Mouse (Mus musculus) myocyte (in vitro differentiated cells): ENCODE results near the gene Hoxa6.

Experiments
- CEBPB ChIP-seq: IDR thresholded peaks from 2 replicates; pipeline ENCODE4 v1.6.1; 2011; ENCODE audit warnings: mild to moderate bottlenecking, moderate library complexity; ENCODE audit not compliant: poor library complexity, insufficient read depth, severe bottlenecking
- E2F4 ChIP-seq: IDR thresholded peaks from one replicate; pipeline ENCODE4 v1.6.1; 2011; ENCODE audit warnings: mild to moderate bottlenecking, control low read depth, moderate library complexity; ENCODE audit not compliant: insufficient read depth
- MAX ChIP-seq: IDR thresholded peaks from one replicate; pipeline ENCODE4 v1.6.1; 2011; ENCODE audit warnings: low read depth, mild to moderate bottlenecking, control low read depth
- POLR2A ChIP-seq: IDR thresholded peaks from one replicate; pipeline ENCODE4 v1.6.1; 2011; ENCODE audit warnings: low read depth, mild to moderate bottlenecking, control low read depth, moderate library complexity; ENCODE audit not compliant: insufficient read length
- SRF ChIP-seq: IDR thresholded peaks from one replicate; pipeline ENCODE4 v1.6.1; 2011; ENCODE audit warnings: low read depth; ENCODE audit not compliant: control insufficient read depth, insufficient read length
- TCF12 ChIP-seq: IDR thresholded peaks from one replicate; pipeline ENCODE4 v1.6.1; 2011; ENCODE audit warnings: mild to moderate bottlenecking, control low read depth; ENCODE audit not compliant: poor library complexity, insufficient read depth, severe bottlenecking
- TCF3 ChIP-seq: IDR thresholded peaks from one replicate; pipeline ENCODE4 v1.6.1; 2011; ENCODE audit warnings: low read depth, control low read depth; ENCODE audit not compliant: insufficient read length
- USF1 ChIP-seq: IDR thresholded peaks from one replicate; pipeline ENCODE4 v1.6.1; 2011; ENCODE audit warnings: low read depth, mild to moderate bottlenecking, control low read depth, moderate library complexity

DNA sequence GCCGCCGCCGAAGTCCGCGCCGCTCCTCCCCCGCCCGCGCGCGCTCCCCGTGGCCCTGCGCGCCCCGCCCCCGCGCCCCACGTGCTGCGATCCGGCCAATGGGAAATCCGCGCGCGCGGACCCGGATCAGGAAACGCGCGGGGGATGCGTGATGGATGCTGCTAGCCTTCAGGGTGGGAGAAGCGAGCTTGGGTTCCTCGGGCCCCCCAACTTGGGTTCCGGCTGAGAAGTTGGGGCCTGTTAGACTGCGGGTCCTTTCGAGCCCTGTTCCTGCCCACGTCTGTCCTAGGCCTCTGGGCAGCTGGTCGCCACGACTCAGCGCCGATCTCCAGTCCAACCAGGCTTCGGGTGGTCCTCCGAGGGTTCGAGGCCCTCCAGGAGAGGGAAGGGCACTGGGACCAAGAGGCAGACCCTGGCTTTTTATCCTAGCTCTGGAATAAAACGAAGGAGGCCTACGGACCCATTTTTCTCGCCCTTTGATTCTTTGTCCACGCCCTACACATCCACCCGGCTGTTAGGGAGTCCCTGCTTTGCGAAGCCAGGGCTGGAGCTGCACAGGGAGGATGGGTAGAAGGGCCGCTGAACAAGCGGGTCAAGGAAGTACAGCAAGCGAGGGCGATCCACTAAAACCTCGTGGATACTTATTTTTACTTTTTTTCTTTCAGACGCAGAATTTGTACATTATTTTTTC, 16.5 kb downstream of the Hoxa6 start:
- TF ChIP-seq USF1: peak; percentile 93
- TF ChIP-seq POLR2A: peak; percentile 54
- TF ChIP-seq TCF12: no peak
- no peak for TF ChIP-seq CEBPB
- no peak for TF ChIP-seq TCF3
- TF ChIP-seq E2F4: peak; percentile 59
- no peak for TF ChIP-seq MAX
- TF ChIP-seq SRF: no peak
